Mouse (Mus musculus): ENCODE measurements around the gene U2af1l4. TPM values are rescaled to one million over a fixed set of nuclear protein-coding genes. Genes with fewer than 3 reads are reported as not detected.

U2af1l4 gene
- 71.8 and 75.8 TPM in 2 replicates for polyA plus RNA-seq (2012; rRNA removed)
- 95.6 and 99.2 TPM in 2 replicates for polyA plus RNA-seq (2014; fragmentation: Nextera tagmentation; extraction: Ambion mirVana)

DNA sequence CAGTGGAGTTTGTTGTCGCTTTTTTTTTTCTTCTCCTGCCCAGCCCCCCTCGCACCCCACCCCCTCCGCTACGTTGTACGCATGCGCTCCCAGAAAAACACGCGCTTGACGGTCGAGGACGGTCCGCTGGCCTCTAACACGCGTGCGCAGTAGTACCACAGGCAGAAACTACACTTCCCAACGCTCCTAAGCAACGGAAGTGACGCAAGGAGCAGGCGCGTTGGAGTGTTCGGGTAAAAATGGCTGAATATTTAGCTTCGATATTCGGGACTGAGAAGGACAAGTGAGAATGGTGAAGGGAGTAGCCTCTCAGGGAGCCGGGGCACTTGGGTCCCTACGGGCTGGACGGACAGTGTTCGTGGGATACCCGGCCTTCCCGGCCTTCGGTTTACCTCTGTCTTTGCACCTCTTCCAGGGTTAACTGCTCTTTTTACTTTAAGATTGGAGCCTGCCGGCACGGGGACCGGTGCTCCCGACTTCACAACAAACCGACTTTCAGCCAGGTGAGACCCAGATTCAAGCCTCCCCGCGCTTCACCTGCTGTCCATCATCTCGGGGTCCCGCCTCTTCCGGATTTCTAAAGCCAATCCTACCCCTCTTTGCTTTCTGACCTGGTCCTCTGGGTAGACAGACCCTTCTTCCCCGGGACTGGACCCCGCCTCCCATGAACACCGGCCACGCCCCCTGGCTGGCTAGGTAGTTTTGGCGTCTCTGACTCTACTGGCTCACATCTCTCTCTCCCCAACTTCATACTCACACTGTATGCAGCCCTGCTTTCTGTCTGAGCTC, at the start of gene U2af1l4, which contains the start of the genes Gm49396 and Psenen:
Gene U2af1l4 (plus strand): TSS at position 185 of the 789 bp plus-strand sequence.
Gene Gm49396 (plus strand): TSS at position 228 of the 789 bp plus-strand sequence.
Gene Psenen (minus strand): TSS at position 511 of the 789 bp plus-strand sequence.
- Histone ChIP-seq H3K4me2 (replicated peaks; ENCODE audit: low read depth, low read length, severe bottlenecking) (peak within 1 kb of the TSS; percentile 52), H3K9me3 (ENCODE audit: control insufficient read depth, low read length) (no peaks in the 10 kb centered on the region), H3K27me3 (ENCODE audit: control insufficient read depth, insufficient read depth, low read length) (no peaks in the 10 kb centered on the region), H3K27ac (replicated peaks; ENCODE audit: low read depth, low read length) (peak within 1 kb of the TSS; percentile 86), H3K36me3 (ENCODE audit: control insufficient read depth, insufficient read depth, low read length) (peaks cover 30% of the 10 kb centered on the region), H3K4me3 (replicated peaks; ENCODE audit: low read length) (peak within 1 kb of the TSS; percentile 74), H3K9ac (ENCODE audit: low read depth, low read length, severe bottlenecking) (peak within 1 kb of the TSS; percentile 70), H3K4me1 (ENCODE audit: control insufficient read depth, insufficient read depth, low read length) (peaks cover 16% of the 10 kb centered on the region)
- TF ChIP-seq POLR2A (IDR thresholded peaks at IDR 0.05; ENCODE audit: borderline replicate concordance, extremely low read depth, insufficient read depth, insufficient read length): no peak
- ATAC-seq (ENCODE audit: low FRiP score, low read depth) (peak; percentile 90), DNase-seq (ENCODE audit: low spot score) (peak; percentile 98)
- under 1% methylated on average over 43 of the region's 45 CpGs for WGBS

DNA sequence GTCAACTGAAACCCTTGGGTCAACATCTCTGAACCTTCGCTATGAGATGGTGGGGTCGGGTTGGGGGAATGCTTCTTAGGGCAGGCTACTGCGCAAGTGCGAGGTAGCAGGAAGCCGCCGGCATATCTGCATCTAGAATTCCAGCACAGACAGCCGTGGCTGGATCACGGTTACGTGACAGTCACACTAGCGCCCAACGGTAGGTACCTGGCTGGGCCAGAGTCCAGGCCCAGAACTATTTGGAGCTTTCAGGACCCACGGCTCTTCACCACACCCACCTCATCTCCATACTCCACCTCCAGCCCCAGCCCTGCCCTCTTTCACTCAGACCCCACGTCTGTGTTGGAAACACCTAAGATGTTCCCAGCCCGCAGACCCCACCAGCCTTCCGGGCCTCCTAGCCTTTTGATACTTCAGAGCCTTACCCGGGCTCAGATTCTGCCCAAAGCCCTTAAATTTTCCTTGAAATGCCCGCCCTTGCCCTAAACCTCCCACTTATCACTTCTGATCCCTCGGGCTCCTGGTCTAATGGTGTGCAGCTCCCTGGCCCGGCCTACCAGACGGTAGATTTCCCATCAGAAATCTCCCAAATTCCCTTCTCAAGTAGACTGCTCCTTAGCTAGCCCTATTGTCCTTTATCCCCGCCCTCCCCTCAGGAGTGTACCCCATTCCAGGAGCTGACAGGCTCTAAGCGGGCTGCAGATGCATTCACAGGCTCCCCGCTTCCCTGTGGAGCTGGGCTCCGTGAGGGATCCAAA, 47.9 kb upstream of the U2af1l4 start:
- Histone ChIP-seq H3K9ac (ENCODE audit: low read depth, low read length, severe bottlenecking) (no peak overlapping the region), H3K36me3 (ENCODE audit: control insufficient read depth, insufficient read depth, low read length) (no peaks in the 10 kb centered on the region), H3K27me3 (ENCODE audit: control insufficient read depth, insufficient read depth, low read length) (no peaks in the 10 kb centered on the region), H3K9me3 (ENCODE audit: control insufficient read depth, low read length) (no peaks in the 10 kb centered on the region), H3K4me1 (ENCODE audit: control insufficient read depth, insufficient read depth, low read length) (no peaks in the 10 kb centered on the region), H3K4me2 (replicated peaks; ENCODE audit: low read depth, low read length, severe bottlenecking) (no peak overlapping the region), H3K4me3 (replicated peaks; ENCODE audit: low read length) (no peak overlapping the region), H3K27ac (replicated peaks; ENCODE audit: low read depth, low read length) (no peak overlapping the region)
- ATAC-seq (ENCODE audit: low FRiP score, low read depth) (no peak), DNase-seq (ENCODE audit: low spot score) (no peak)
- no peak for TF ChIP-seq POLR2A (IDR thresholded peaks at IDR 0.05; ENCODE audit: borderline replicate concordance, extremely low read depth, insufficient read depth, insufficient read length)
- WGBS: 63% methylated on average over 24 of the region's 24 CpGs

DNA sequence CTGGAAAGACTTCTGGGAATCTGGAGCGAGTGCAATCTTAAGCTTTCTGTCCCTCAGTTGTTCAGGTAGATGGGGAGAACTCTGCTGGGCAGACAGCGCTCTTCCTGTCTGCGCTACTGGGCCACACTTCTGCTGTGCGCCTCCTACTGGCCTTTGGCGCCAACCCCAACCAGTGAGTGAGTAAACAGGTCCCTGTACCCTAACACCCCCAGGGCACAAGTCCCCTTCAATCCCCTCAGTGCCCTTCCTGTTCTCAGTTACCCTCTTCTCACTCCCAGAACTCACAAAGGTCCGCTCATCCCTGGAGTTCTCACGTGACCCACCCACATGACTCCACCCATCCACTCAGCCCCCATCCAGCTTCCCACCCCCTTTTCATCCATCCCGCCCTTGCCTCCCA, 44.8 kb upstream of the U2af1l4 start:
- Histone ChIP-seq H3K36me3 (ENCODE audit: control insufficient read depth, insufficient read depth, low read length) (peaks cover 4% of the 10 kb centered on the region), H3K4me2 (replicated peaks; ENCODE audit: low read depth, low read length, severe bottlenecking) (no peak overlapping the region), H3K4me3 (replicated peaks; ENCODE audit: low read length) (no peak overlapping the region), H3K4me1 (ENCODE audit: control insufficient read depth, insufficient read depth, low read length) (no peaks in the 10 kb centered on the region), H3K27ac (replicated peaks; ENCODE audit: low read depth, low read length) (no peak overlapping the region), H3K9ac (ENCODE audit: low read depth, low read length, severe bottlenecking) (no peak overlapping the region), H3K9me3 (ENCODE audit: control insufficient read depth, low read length) (no peaks in the 10 kb centered on the region), H3K27me3 (ENCODE audit: control insufficient read depth, insufficient read depth, low read length) (no peaks in the 10 kb centered on the region)
- DNase-seq (ENCODE audit: low spot score): no peak
- no peak for ATAC-seq (ENCODE audit: low FRiP score, low read depth)
- no peak for TF ChIP-seq POLR2A (IDR thresholded peaks at IDR 0.05; ENCODE audit: borderline replicate concordance, extremely low read depth, insufficient read depth, insufficient read length)
- 46% methylated on average over 8 of the region's 8 CpGs for WGBS

DNA sequence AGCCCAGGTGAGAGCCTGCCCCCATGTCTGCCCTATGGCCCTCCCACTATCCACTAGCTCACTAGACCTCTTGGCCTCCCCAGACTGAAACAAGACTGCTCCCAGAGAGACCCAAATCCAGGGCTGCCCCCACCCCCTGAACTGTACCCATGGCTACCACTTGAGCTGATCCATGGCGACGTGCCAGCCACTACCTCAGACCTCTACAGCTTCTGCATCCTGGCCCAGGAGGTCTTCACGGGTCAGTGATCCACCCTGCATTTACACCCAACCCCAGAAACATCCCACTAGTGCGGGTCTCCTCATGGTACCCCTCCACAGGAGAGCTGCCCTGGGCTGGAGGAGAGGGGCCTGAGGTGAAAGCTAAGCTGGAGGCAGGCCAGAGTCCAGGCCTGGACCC, 42.7 kb upstream of the U2af1l4 start:
- H3K4me1 ChIP-seq (ENCODE audit: control insufficient read depth, insufficient read depth, low read length): no peaks in the 10 kb centered on the region
- no peak overlapping the region for H3K4me3 ChIP-seq (replicated peaks; ENCODE audit: low read length)
- no peak overlapping the region for H3K4me2 ChIP-seq (replicated peaks; ENCODE audit: low read depth, low read length, severe bottlenecking)
- peaks cover 24% of the 10 kb centered on the region for H3K36me3 ChIP-seq (ENCODE audit: control insufficient read depth, insufficient read depth, low read length)
- no peak overlapping the region for H3K9ac ChIP-seq (ENCODE audit: low read depth, low read length, severe bottlenecking)
- DNase-seq (ENCODE audit: low spot score) (no peak), ATAC-seq (ENCODE audit: low FRiP score, low read depth) (no peak)
- no peaks in the 10 kb centered on the region for H3K9me3 ChIP-seq (ENCODE audit: control insufficient read depth, low read length)
- no peak overlapping the region for H3K27ac ChIP-seq (replicated peaks; ENCODE audit: low read depth, low read length)
- TF ChIP-seq POLR2A (IDR thresholded peaks at IDR 0.05; ENCODE audit: borderline replicate concordance, extremely low read depth, insufficient read depth, insufficient read length): no peak
- WGBS: 75% methylated on average over 4 of the region's 4 CpGs
- H3K27me3 ChIP-seq (ENCODE audit: control insufficient read depth, insufficient read depth, low read length): no peaks in the 10 kb centered on the region

DNA sequence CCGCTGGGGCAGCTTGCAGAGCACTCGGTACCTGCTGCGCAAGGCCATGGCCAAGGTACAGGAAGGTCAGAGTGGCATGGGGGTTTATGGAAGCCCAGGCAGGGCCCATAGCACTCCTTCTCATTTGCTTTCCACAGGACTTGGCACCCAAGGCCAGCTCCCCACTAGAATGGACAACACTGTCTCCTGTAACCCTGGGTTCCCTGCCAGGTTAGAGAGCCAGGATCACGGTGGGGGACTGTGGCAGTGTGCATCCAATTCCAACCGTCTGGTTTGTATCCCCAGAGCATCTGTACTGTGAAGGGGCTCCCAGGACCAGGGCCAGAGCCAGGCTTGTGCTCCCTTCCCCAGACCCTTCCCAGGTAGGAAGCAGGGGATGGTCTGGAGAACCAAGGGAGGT, 42.2 kb upstream of the U2af1l4 start:
- Histone ChIP-seq H3K9me3 (ENCODE audit: control insufficient read depth, low read length) (no peaks in the 10 kb centered on the region), H3K4me3 (replicated peaks; ENCODE audit: low read length) (no peak overlapping the region), H3K4me1 (ENCODE audit: control insufficient read depth, insufficient read depth, low read length) (no peaks in the 10 kb centered on the region), H3K36me3 (ENCODE audit: control insufficient read depth, insufficient read depth, low read length) (peaks cover 28% of the 10 kb centered on the region), H3K9ac (ENCODE audit: low read depth, low read length, severe bottlenecking) (no peak overlapping the region), H3K27me3 (ENCODE audit: control insufficient read depth, insufficient read depth, low read length) (no peaks in the 10 kb centered on the region), H3K4me2 (replicated peaks; ENCODE audit: low read depth, low read length, severe bottlenecking) (no peak overlapping the region), H3K27ac (replicated peaks; ENCODE audit: low read depth, low read length) (no peak overlapping the region)
- 76% methylated on average over 5 of the region's 5 CpGs for WGBS
- TF ChIP-seq POLR2A (IDR thresholded peaks at IDR 0.05; ENCODE audit: borderline replicate concordance, extremely low read depth, insufficient read depth, insufficient read length): no peak
- ATAC-seq (ENCODE audit: low FRiP score, low read depth) (no peak), DNase-seq (ENCODE audit: low spot score) (no peak)
